Comparison of ENCODE assay signal across 23 mouse cellular contexts in the genomic region with DNA sequence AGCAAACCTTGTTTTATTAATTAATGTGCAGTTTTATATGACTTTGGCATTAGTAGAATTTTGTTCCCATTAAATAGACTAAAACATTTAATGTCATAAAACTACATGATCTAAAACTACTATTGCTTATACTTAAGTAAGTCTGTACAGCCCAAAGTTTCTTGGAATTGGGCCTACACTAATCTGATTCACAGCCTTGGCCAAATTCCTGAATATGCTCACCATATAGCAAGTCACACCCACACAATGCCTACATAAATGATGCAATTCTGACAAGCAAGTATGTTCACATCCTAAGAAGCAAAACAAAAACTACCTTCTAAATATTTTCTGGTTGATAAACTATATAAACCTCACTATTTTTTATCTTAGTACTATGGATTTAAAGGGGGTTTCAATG.
"Had no signal": no experiment of that assay in that cellular context is flagged by ENCODE, and none has a peak within 500 bp of the region (broad histone marks: within the 10 kb centered on the region; RNA-seq: fewer than 3 reads in every experiment).

No protein-coding gene starts in this region.

- H3K4me3 ChIP-seq: heart, adult 2 months; heart, embryonic 13.5 days; heart, embryonic 15.5 days; hindbrain, embryonic 13.5 days; hindbrain, embryonic 15.5 days; layer of hippocampus, adult 2 months; left cerebral cortex, adult 2 months; limb, embryonic 13.5 days; limb, embryonic 15.5 days; liver, embryonic 12.5 days had no signal

- H3K36me3 ChIP-seq: heart, embryonic 13.5 days; heart, embryonic 15.5 days; hindbrain, embryonic 13.5 days; hindbrain, embryonic 15.5 days; limb, embryonic 13.5 days; limb, embryonic 15.5 days; liver, embryonic 12.5 days had no signal

- H3K9me3 ChIP-seq: heart, embryonic 13.5 days; heart, embryonic 15.5 days; hindbrain, embryonic 13.5 days; hindbrain, embryonic 15.5 days; limb, embryonic 13.5 days; limb, embryonic 15.5 days; liver, embryonic 12.5 days had no signal

- H3K9ac ChIP-seq: heart, embryonic 13.5 days; heart, embryonic 15.5 days; hindbrain, embryonic 13.5 days; hindbrain, embryonic 15.5 days; limb, embryonic 13.5 days; limb, embryonic 15.5 days; liver, embryonic 12.5 days; liver, embryonic 14.5 days had no signal

- DNase-seq: gastrocnemius, postnatal 14 days; heart, adult 11 months; heart, adult 2 months; heart, postnatal 14 days; heart, postnatal 36 days; kidney, adult 18-20 months; kidney, adult 8-10 months; kidney, postnatal 10 days; kidney, postnatal 25 days; kidney, postnatal 4 days had no signal

- H3K4me2 ChIP-seq: heart, embryonic 11.5 days; heart, embryonic 13.5 days; heart, embryonic 15.5 days; hindbrain, embryonic 13.5 days; hindbrain, embryonic 15.5 days; limb, embryonic 13.5 days; limb, embryonic 15.5 days; liver, embryonic 12.5 days had no signal

- H3K27me3 ChIP-seq: heart, embryonic 13.5 days; heart, embryonic 15.5 days; hindbrain, embryonic 13.5 days; hindbrain, embryonic 15.5 days; limb, embryonic 13.5 days; limb, embryonic 15.5 days; liver, embryonic 12.5 days had no signal

- H3K27ac ChIP-seq: heart, adult 2 months; heart, embryonic 13.5 days; heart, embryonic 15.5 days; hindbrain, embryonic 13.5 days; hindbrain, embryonic 15.5 days; hindbrain, postnatal 0 days; layer of hippocampus, adult 2 months; left cerebral cortex, adult 2 months; limb, embryonic 13.5 days; limb, embryonic 15.5 days; liver, embryonic 12.5 days; liver, embryonic 14.5 days had no signal

- H3K4me1 ChIP-seq: heart, embryonic 13.5 days; heart, embryonic 15.5 days; hindbrain, embryonic 13.5 days; hindbrain, embryonic 15.5 days; limb, embryonic 13.5 days; limb, embryonic 15.5 days; liver, embryonic 12.5 days had no signal

- ATAC-seq: hindbrain, postnatal 0 days; intestine, postnatal 0 days; liver, embryonic 12.5 days had no signal
